Mouse (Mus musculus) midbrain, embryonic 15.5 days (tissue): ENCODE measurements around the gene Atp6v1g2. TPM values are rescaled to one million over a fixed set of nuclear protein-coding genes. Genes with fewer than 3 reads are reported as not detected.

ENCODE experiments used
- ATAC-seq: fragments of 200-750 bp; cut with Nextera tagmentation; replicated peaks from 2 replicates; pipeline ENCODE4 v1.8.0; 2017; ENCODE audit warnings: moderate TSS enrichment
- H3K27ac ChIP-seq: fragments of 300-500 bp; sonication (generic); 2 replicates; pipeline ENCODE4 v1.5.1; 2015; ENCODE audit warnings: mild to moderate bottlenecking, inconsistent platforms
- H3K27me3 ChIP-seq: fragments of 300-500 bp; sonication (generic); replicated peaks from 2 replicates; pipeline ENCODE4 v1.6.1; 2015; ENCODE audit warnings: inconsistent platforms
- H3K36me3 ChIP-seq: fragments of 300-500 bp; sonication (generic); replicated peaks from 2 replicates; pipeline ENCODE4 v1.6.1; 2015; ENCODE audit warnings: inconsistent platforms
- H3K4me1 ChIP-seq: fragments of 300-500 bp; sonication (generic); 2 replicates; pipeline ENCODE4 v1.6.1; 2015; ENCODE audit warnings: inconsistent platforms
- H3K4me2 ChIP-seq: fragments of 300-500 bp; sonication (generic); 2 replicates; pipeline ENCODE4 v1.6.1; 2015; ENCODE audit warnings: inconsistent platforms, mild to moderate bottlenecking, moderate library complexity
- H3K4me3 ChIP-seq: fragments of 300-500 bp; sonication (generic); 2 replicates; pipeline ENCODE4 v1.5.1; 2015; ENCODE audit warnings: mild to moderate bottlenecking, inconsistent platforms
- H3K9ac ChIP-seq: fragments of 300-500 bp; sonication (generic); 2 replicates; pipeline ENCODE4 v1.6.1; 2015; ENCODE audit warnings: mild to moderate bottlenecking, inconsistent platforms
- H3K9me3 ChIP-seq: fragments of 300-500 bp; sonication (generic); 2 replicates; pipeline ENCODE4 v1.6.1; 2016; ENCODE audit warnings: inconsistent platforms
- WGBS: fragments of 180-500 bp; shearing (Covaris S2); methylation state at CpG from one replicate; pipeline ENCODE4 v1.1.7; 2015; ENCODE audit warnings: mixed read lengths; 5-methylcytosine and 5-hydroxymethylcytosine counted together
- polyA plus RNA-seq: library from polyadenylated mRNA; unstranded; fragments of >200 nt; fragmentation: Nextera tagmentation; extraction: Ambion mirVana; gene quantifications from 2 replicates; pipeline ENCODE4 v1.2.1, GENCODE M21; 2015

Gene Atp6v1g2
- polyA plus RNA-seq, result 94.4 and 100 TPM in 2 replicates

- H3K36me3 ChIP-seq, result peaks cover 10% of the 10 kb centered on the region; the same call in 1 of the 2 replicates
- H3K4me3 ChIP-seq, result peak within 1 kb of the TSS; percentile 56
- H3K4me2 ChIP-seq, result peak within 1 kb of the TSS; percentile 97
- no peak for ATAC-seq
- H3K9me3 ChIP-seq, result no peaks in the 10 kb centered on the region
- 78% methylated on average over 18 of the region's 18 CpGs for WGBS
- H3K27me3 ChIP-seq, result no peaks in the 10 kb centered on the region
- H3K27ac ChIP-seq, result peak within 1 kb of the TSS; percentile 93; the same call in 1 of the 2 replicates
- peak within 1 kb of the TSS; percentile 70; the same call in 1 of the 2 replicates for H3K9ac ChIP-seq
- peaks cover 40% of the 10 kb centered on the region for H3K4me1 ChIP-seq
Measured at GRCm38 (mm10) chr17:35233114-35233980, at the start of gene Atp6v1g2. Atp6v1g2 (plus strand) TSS chr17:35233660.

DNA sequence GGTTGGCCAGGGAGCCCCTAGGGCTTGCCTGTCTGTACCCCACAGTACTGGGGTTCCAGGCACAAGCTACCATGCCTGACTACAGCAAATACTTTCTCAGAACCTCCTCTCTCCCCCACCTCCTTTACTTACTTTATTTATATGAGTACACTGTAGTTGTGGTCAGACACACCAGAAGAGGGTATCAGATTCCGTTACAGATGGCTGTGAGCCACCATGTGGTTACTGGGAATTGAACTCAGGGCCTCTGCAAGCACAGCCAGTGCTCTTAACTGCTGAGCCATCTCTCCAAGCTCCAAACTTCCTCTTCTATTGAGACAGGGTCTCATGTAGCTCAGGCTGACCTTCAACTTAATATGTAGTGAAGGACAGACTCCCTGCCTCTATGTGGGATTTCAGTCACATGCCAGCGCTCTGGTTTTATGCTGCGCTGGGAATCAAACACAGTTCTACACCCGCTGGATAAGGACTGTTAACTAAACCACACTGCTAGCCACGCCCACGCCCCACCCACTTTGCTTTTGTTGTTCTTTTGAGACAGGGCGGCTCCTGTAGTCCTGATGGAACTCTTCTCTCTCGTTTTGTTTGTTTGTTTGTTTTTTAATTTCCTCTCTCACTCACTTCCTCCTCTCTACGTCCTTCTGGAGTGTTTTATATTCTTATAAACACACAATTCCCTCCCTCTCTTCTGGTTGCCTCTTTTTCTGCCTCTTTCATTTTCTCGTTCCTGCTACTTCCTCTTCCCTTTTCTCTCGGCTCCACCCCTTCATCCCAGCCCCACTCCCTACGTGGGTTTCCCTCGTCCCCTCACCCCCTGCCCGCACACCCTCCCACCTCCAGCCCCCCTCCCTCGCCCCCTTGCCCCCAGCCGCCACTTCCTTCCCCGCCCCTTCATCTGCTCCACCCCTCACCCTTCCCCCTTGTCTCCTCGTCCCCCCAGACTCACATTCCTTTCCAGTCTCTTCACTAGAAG, 47.5 kb upstream of the Atp6v1g2 start:
- Histone ChIP-seq H3K4me2 (peak overlapping the region; percentile 49), H3K36me3 (no peaks in the 10 kb centered on the region), H3K27me3 (no peaks in the 10 kb centered on the region; the same call in 1 of the 2 replicates), H3K9me3 (no peaks in the 10 kb centered on the region), H3K4me1 (peaks cover 11% of the 10 kb centered on the region; the same call in 1 of the 2 replicates), H3K9ac (no peak overlapping the region), H3K4me3 (peak overlapping the region; percentile 25), H3K27ac (peak overlapping the region; percentile 77; the same call in 1 of the 2 replicates)
- 2% methylated on average over 18 of the region's 18 CpGs for WGBS
- 0 out of 2 replicates have a peak, but pooled peaks have one; percentile 37 for ATAC-seq

DNA sequence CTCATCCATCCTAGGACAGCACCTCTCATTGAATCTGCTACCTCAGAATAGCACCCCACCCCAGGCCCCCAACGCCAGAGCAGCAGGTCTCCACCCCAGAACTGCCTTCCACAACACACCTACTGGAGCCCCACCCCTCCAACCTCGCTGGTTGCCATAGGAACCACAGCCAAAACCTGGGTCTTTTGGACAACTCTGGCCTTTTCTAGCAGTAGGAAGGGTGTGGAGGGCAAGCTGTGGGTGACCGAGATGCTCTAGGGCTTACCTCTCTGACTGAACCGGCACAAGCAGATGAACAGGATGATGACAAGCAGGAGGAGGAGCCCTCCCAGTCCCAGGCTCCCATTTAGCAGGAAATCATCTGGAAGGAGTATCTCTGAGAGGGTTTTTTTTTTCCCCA, 46.8 kb upstream of the Atp6v1g2 start:
- peak; percentile 67; the same call in 1 of the 2 replicates for ATAC-seq
- Histone ChIP-seq H3K4me2 (peak overlapping the region; percentile 49), H3K4me1 (peaks cover 11% of the 10 kb centered on the region; the same call in 1 of the 2 replicates), H3K27me3 (no peaks in the 10 kb centered on the region; the same call in 1 of the 2 replicates), H3K36me3 (no peaks in the 10 kb centered on the region), H3K4me3 (peak overlapping the region; percentile 25), H3K27ac (peak overlapping the region; percentile 77), H3K9ac (no peak overlapping the region), H3K9me3 (no peaks in the 10 kb centered on the region)
- 3% methylated on average over 4 of the region's 4 CpGs for WGBS

DNA sequence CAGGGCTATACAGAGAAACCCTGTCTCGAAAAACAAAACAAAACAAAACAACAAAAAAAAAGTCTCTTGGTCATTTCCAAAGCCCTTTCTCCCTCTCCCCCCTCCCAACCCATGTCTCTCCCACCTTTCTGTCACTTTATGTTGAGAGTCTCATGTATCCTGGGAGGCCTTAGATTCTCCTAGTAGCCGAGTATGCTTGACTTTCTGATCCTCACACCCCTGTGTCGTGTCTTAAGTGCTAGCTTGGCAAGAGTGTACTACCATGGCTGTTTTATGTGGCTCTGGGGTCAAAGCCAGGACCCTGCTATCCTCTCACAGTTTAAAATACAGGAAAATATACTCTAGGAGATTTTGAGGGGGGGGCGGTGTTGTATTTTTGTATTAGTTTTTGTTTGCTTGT, 46.1 kb upstream of the Atp6v1g2 start:
- H3K27ac ChIP-seq, result no peak overlapping the region
- H3K9me3 ChIP-seq, result no peaks in the 10 kb centered on the region
- no peak overlapping the region for H3K4me3 ChIP-seq
- H3K4me2 ChIP-seq, result no peak overlapping the region
- no peaks in the 10 kb centered on the region; the same call in 1 of the 2 replicates for H3K27me3 ChIP-seq
- ATAC-seq, result no peak
- no peaks in the 10 kb centered on the region for H3K36me3 ChIP-seq
- peaks cover 11% of the 10 kb centered on the region; the same call in 1 of the 2 replicates for H3K4me1 ChIP-seq
- 77% methylated on average over 4 of the region's 4 CpGs for WGBS
- no peak overlapping the region for H3K9ac ChIP-seq

- Histone ChIP-seq H3K27ac (no peak within 1 kb of the TSS), H3K36me3 (no peaks in the 10 kb centered on the region), H3K4me2 (no peak within 1 kb of the TSS), H3K9ac (no peak within 1 kb of the TSS), H3K4me1 (peaks cover 11% of the 10 kb centered on the region; the same call in 1 of the 2 replicates), H3K27me3 (no peaks in the 10 kb centered on the region; the same call in 1 of the 2 replicates), H3K4me3 (no peak within 1 kb of the TSS), H3K9me3 (no peaks in the 10 kb centered on the region)
- ATAC-seq, result no peak
- WGBS, result 70% methylated on average over 7 of the region's 7 CpGs
Measured at GRCm38 (mm10) chr17:35187959-35188610, 45.4 kb upstream of the Atp6v1g2 start, which contains the start of gene Lst1. Lst1 (minus strand) TSS chr17:35188439.

- Histone ChIP-seq H3K9ac (no peak overlapping the region), H3K36me3 (no peaks in the 10 kb centered on the region), H3K9me3 (no peaks in the 10 kb centered on the region), H3K27me3 (peaks cover 1% of the 10 kb centered on the region; the same call in 1 of the 2 replicates), H3K4me2 (no peak overlapping the region), H3K4me1 (peaks cover 11% of the 10 kb centered on the region; the same call in 1 of the 2 replicates), H3K27ac (no peak overlapping the region), H3K4me3 (no peak overlapping the region)
- WGBS, result 75% methylated on average over 1 of the region's 1 CpGs
- no peak for ATAC-seq
Measured at GRCm38 (mm10) chr17:35189186-35189585, 44.3 kb upstream of the Atp6v1g2 start.

- Histone ChIP-seq H3K9me3 (no peaks in the 10 kb centered on the region), H3K4me1 (peaks cover 11% of the 10 kb centered on the region; the same call in 1 of the 2 replicates), H3K36me3 (no peaks in the 10 kb centered on the region), H3K4me2 (no peak overlapping the region), H3K9ac (no peak overlapping the region), H3K27ac (no peak overlapping the region), H3K27me3 (peaks cover 10% of the 10 kb centered on the region), H3K4me3 (no peak overlapping the region)
- 72% methylated on average over 4 of the region's 4 CpGs for WGBS
- ATAC-seq, result no peak
Measured at GRCm38 (mm10) chr17:35190096-35190495, 43.4 kb upstream of the Atp6v1g2 start.

- no peak for ATAC-seq
- WGBS, result 57% methylated on average over 2 of the region's 2 CpGs
- H3K4me1 ChIP-seq, result peaks cover 12% of the 10 kb centered on the region
- H3K9me3 ChIP-seq, result no peaks in the 10 kb centered on the region
- no peak overlapping the region for H3K4me3 ChIP-seq
- H3K9ac ChIP-seq, result no peak overlapping the region
- H3K27ac ChIP-seq, result no peak overlapping the region
- no peak overlapping the region for H3K4me2 ChIP-seq
- H3K27me3 ChIP-seq, result peaks cover 27% of the 10 kb centered on the region
- H3K36me3 ChIP-seq, result no peaks in the 10 kb centered on the region
Measured at GRCm38 (mm10) chr17:35191723-35192122, 41.7 kb upstream of the Atp6v1g2 start.

DNA sequence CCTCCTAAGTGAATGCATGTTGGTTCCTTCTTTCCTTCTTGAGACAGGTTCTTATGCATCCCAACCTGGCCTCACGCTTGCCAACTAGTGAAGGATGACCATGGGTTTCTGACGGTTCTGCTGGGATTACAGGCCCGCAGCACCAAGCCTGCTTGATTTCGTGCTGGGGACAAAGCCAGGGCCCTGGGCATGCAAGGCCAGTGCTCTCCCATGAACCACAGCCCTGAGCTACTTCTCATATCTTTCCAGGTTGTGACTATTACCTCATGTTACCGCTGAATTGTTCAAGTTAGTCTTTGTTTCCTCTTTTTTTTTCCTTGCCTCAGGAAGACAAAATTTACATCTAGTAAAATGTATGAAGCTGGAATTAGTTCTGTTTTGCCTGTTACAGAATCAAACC, 40.5 kb upstream of the Atp6v1g2 start:
- Histone ChIP-seq H3K4me2 (no peak overlapping the region), H3K27ac (no peak overlapping the region), H3K36me3 (no peaks in the 10 kb centered on the region), H3K27me3 (peaks cover 32% of the 10 kb centered on the region), H3K9me3 (no peaks in the 10 kb centered on the region), H3K4me1 (peaks cover 11% of the 10 kb centered on the region), H3K9ac (no peak overlapping the region), H3K4me3 (no peak overlapping the region)
- ATAC-seq, result no peak
- WGBS, result 84% methylated on average over 5 of the region's 5 CpGs

- Histone ChIP-seq H3K27ac (no peak within 1 kb of the TSS), H3K9ac (no peak within 1 kb of the TSS), H3K9me3 (no peaks in the 10 kb centered on the region), H3K27me3 (peaks cover 32% of the 10 kb centered on the region), H3K4me2 (no peak within 1 kb of the TSS), H3K4me1 (peaks cover 11% of the 10 kb centered on the region), H3K36me3 (no peaks in the 10 kb centered on the region), H3K4me3 (peak within 1 kb of the TSS; percentile 39; the same call in 1 of the 2 replicates)
- no peak for ATAC-seq
- WGBS, result 76% methylated on average over 28 of the region's 28 CpGs
Measured at GRCm38 (mm10) chr17:35193881-35194843, 39.3 kb upstream of the Atp6v1g2 start, which contains the start of gene Ltb. Ltb (plus strand) TSS chr17:35194439.
